Mouse (Mus musculus): Measurements from ENCODE around the gene Focad. TPM values are rescaled to one million over a fixed set of nuclear protein-coding genes. Genes with fewer than 3 reads are reported as not detected.

The Focad gene
- polyA plus RNA-seq, 1 experiment = 11.7 TPM

- no peak for DNase-seq (ENCODE audit: low read depth)
These were observed 61.2 kb downstream of the Focad start for GRCm38 (mm10) chr4:88155490-88156160.

GRCm38 (mm10) chr4:88156961-88157360, 62.5 kb downstream of the Focad start:
- no peak for DNase-seq (ENCODE audit: low read depth)

DNA sequence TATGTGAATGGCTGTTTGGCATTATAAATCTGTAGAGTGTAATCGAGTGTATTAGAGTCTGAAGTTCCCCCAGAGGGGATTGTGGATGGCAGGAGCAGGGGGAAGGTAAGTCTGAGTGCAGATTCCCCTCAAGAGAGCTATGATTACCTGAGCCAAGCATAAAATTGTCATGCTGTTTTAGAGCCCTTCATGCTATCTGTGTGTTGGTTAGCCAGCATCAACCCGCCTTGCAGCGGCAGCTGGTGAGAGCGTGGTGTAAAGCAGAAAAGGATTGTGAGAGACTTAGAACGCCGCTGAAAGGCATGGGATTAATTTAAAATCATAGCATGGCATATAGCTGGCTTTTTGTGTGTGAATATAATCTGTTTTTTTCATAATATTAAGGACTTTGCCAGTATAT, 63.2 kb downstream of the Focad start:
- DNase-seq (ENCODE audit: low read depth) = no peak

- DNase-seq (ENCODE audit: low read depth) = no peak
These were observed 64.8 kb downstream of the Focad start for GRCm38 (mm10) chr4:88159256-88159655.

DNA sequence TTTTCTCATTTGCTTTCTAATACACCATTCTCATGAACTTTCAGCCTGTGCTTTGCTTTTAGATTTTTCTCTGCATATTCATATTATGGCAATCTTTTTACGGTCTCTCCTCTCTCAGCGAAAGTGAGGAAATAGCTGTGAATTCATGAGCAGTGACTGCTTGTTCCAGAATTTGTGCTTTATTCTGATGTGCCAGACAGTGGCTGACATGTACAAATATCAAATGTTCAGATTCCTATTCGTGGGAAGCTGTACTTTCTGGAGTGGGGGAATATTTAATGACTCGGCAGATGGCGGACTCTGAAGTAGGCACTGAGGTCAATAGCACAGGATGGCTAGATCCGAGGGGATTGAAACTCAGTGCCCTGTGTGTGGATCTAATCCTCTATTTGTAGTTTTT, 65.3 kb downstream of the Focad start:
- DNase-seq (ENCODE audit: low read depth) = no peak

DNA sequence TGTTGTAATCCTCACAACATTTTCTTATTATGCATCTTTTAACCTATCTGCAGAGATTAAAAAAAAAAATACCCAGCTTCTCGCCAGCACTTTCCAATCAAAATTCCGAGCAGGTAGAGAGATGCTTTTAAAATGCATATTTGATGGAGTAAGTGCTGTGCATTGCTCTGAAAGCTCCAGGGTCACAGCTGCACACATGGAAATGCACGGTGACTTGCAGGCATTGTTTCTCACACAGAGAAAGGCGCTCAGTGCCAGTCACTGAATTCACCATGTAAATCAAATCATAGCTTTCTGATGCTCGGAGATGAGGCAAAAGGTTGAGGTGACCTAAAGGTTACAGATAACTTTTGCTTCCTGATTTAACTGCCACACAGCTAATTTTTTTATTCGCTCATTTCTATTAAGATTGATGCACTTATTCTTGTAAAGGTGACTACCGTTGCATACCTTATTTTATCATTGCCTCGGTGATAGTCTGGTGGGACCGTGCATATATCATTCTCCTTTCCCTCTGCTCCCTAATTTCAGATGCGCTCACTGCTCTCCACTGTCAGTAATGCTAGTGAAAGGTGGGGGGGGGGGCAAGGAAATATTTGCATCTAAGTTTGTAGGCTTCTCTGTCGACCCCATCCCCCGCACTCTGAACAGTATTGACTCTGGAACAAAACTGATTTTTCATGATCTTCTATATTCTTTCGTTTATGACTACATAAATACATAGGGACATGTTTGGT, 69.2 kb downstream of the Focad start:
- DNase-seq (ENCODE audit: low read depth) = no peak

GRCm38 (mm10) chr4:88167008-88167862, 72.8 kb downstream of the Focad start:
- DNase-seq (ENCODE audit: low read depth) = no peak

DNA sequence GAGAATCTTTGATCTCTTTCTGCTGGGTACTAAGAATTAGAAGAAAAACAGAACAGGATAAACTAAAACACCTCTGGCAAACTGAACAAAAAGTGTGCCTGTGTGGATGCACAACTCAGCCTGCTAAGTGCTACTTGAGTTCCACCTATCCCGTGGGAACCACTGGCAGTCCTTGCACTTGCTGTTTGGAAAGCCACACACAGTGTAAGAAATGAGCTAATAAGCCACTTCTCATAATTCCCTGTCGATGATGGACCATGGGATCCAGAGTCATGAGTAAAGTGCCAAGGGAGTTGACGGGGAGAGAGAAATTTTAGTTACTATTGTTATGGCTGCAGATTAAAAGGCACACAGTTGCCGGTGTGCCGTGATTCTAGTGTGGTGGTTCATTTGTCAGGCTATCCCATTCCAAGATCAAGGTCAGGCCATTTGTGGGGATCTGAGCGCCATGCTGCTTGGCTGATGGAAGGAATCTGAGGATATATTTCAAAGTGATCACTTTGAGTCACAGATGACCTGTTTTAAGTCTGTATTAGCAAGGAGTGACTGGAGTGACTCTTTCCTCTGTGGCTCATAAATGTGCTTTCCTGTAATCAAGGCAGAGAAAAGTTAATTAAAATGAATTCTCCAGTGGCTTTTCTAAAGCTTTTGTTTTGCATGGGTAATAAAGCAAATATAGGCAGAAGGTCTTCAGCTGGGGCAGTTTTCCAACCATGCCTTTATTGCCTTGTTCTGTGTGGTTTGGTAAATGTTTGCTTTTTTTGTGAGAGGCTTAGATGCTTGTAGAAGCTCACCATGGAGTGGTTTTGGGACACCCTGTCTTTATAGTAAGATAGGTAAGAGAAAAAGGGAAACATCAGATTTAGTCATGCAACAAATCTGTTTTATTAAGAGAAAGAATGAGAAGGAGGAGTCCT, 80.9 kb downstream of the Focad start:
- no peak for DNase-seq (ENCODE audit: low read depth)

DNA sequence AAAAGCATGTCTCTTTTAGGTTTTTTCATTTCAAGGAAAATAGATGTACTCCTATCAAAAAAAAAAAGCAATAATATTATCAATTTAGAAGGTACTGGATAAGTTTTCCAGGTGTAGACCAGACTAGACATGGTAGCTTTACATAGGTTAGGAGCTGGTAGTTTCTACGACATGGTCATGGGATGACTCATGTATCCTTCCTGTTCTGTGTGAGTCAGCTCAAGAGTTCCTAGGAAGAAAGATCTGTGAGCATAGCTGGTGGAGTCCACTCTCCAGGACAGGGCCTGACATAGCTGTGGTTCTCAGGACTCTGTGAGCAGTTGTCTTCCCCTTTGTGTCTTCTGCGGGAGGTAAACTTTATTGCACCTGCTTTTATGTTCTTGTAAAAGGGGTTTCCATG, 84.9 kb downstream of the Focad start:
- DNase-seq (ENCODE audit: low read depth) = no peak

GRCm38 (mm10) chr4:88184293-88184692, 89.9 kb downstream of the Focad start:
- DNase-seq (ENCODE audit: low read depth) = no peak

DNA sequence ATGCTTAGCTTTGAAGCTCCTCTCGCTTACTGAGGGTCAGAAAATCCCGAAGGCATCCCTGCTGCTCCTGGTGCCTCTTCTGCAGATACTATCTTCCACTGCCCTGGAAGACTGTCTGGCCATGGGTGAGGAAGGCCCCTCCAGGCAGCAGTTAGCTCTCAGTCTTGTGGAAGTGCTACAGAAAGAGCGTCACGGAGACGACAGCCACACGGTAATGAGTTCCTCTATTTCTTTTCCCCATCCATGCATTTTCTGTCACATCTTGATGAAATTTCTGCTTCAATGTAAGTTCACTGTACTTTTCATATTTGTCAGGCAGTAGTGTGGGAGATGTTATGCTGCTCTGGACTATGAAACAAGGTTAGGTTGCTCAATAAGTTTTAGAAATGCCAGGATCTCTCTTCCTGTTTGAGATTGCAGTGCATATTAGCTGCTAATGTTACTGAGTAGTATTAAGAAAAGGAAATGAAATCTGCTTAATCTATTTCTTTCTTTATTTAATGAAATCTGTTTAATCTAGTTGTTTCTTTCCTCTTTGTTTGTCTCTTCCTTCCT, 91.5 kb downstream of the Focad start:
- no peak for DNase-seq (ENCODE audit: low read depth)

DNA sequence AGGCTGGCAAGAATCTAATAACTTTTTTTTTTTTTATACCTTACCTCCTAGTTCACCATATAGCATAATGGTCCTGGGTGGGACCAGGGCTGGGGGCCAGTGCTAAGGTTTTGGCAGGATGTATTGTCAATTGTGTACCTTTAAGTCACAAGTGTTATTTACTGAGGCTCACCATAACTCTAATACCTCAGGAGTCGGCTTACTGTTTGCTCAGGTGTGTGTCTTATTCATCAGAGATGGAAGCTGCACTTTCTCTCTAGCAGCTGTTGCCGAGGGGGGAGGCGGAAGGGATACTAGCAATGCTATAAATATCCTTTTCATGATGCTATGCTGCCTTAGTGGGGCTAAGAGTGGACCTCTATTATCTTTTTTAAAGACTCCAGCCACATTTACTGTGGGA, 93.2 kb downstream of the Focad start:
- DNase-seq (ENCODE audit: low read depth) = no peak

DNA sequence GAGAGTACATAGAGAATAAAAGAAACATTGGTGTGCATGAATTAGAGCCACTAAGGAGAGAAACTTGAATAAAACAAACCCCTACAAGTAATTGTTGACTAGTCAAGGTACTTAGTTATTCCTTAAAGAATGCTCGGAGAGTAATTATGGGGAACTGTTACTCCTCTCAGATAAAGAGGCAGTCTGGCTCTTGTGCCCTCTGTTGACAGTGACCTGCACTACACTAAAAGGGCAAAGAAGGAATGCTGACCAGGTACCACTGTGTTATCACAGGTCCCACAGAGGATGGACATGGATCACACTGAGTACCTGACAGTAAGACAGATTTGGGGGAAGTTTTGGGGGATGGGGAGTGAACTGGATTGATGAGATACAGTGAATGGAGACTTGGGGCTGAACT, 95.1 kb downstream of the Focad start:
- no peak for DNase-seq (ENCODE audit: low read depth)

- no peak for DNase-seq (ENCODE audit: low read depth)
These were observed 99.8 kb downstream of the Focad start for GRCm38 (mm10) chr4:88194256-88194655.

DNA sequence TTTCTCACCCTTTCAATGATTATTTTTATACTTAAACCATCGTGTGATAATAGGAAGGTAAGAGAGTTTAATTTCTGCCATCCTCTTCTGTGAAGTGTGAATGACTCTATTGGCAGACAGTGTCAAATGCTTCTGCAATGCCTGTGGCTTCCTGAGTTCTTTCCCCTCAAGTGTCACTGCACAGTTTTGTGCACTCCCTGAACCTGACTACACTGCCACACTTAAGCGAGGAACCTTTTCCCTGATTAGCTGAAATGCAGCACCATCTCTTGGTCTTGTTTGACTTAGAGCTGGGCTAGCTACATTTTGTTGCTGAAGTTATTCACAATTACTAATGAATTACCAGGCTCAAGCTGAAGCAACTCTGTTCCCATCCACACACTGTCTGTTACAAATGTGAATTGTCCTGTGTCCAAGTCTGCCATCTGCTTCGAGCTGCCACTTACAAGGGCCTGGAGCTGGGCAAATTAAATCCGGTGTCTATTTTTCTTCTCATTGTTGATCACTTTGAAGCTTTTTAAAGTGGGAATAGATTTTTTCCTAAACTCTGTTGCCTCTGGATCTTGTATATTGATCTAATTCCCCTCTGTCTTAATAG, 101.6 kb downstream of the Focad start:
- DNase-seq (ENCODE audit: low read depth) = no peak

DNA sequence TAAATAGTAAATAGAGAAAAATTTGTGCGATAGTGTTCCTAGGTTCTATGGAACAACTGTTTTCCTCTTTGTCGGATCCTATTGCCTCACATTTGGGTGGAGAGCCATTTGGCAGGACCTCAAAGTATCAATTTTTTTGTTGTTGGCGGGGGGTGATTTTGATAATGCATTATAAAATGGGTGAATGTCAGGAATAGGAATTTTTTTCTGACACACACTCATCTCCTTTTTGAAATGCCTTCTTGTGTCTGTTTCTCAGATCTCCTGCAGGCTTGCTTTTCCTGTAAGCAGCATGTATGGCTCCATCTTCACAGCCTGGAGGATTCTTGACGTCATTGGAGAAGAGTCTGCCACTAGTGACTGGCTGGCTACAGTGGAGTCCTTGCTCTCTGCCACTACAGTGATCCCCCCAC, 102.1 kb downstream of the Focad start:
- no peak for DNase-seq (ENCODE audit: low read depth)

DNA sequence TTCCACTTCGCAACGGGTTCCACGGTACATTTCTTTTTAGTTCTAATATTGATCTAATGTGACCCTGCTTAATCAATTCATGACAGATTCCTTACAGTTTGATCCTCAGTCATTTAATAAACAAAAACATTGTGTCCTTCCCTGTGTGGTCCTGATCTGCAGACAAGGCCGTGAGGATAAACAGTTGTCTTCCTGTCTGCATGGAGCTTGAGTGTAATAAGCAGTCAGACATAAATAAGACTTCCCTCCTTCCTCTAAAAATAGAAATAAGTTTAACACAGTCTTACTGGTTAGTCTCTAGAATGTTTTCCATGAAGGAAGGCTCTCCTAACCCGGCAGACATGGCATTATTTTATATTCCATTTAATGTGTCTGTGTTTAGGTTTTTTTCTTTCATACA, 102.8 kb downstream of the Focad start:
- DNase-seq (ENCODE audit: low read depth) = no peak

- DNase-seq (ENCODE audit: low read depth) = no peak
These were observed 104.8 kb downstream of the Focad start for GRCm38 (mm10) chr4:88199186-88199585.

DNA sequence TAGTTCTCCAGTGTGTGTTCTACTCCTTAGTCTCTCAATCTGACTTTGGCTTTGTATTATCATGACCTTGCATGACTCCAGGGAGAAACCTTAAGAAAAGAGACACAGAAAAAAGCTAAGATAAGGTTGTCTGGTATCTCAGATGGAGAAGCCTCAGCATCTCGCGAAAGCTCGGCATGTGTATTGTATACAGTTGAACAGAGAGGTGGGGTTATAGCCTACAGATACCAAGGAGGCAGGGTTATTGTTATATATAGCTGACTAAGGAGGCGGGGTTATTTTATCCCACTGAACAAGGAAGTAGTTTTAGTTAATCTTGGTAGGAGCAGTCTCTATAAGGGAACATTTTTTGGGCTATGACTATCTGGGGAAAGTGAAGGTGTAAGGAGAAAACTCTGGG, 106.6 kb downstream of the Focad start:
- DNase-seq (ENCODE audit: low read depth) = no peak

DNA sequence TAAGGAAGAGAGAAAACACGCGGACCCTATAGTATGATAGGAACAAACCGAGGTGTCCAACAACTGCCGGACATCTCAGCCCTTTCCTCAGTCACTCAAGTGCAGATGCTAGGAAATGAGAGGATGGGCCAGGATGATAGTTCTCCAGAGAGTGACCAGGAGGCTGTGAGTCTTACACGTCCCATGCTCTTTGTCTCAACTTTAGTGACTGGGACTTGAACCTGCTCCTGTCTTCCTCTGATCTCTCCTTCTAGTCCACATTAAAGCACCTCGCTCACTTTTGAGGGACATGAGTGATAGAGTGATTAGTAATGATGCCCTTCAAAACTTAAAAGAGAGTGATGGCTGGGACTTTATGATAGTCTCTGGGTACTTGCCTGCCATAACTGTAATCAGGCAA, 114.2 kb downstream of the Focad start:
- DNase-seq (ENCODE audit: low read depth) = no peak

- no peak for DNase-seq (ENCODE audit: low read depth)
These were observed 115.0 kb downstream of the Focad start for GRCm38 (mm10) chr4:88209351-88209814.

All from gonadal fat pad, adult 2 months (tissue).